Mouse (Mus musculus) spleen, adult 2 months (tissue): ENCODE data around the gene Ltbr.

Source experiments
- CTCF ChIP-seq: fragments of 200-500 bp; IDR thresholded peaks from 2 replicates; pipeline ENCODE4 v1.5.1; 2011; ENCODE audit warnings: mild to moderate bottlenecking, inconsistent platforms; ENCODE audit not compliant: insufficient read depth, insufficient read length, insufficient replicate concordance; ENCODE audit errors: extremely low read depth
- POLR2A ChIP-seq: fragments of 200-500 bp; IDR thresholded peaks from 2 replicates; pipeline ENCODE4 v1.6.1; 2011; ENCODE audit warnings: low read depth, low read length, inconsistent platforms

- TF ChIP-seq CTCF (no peak), POLR2A (no peak)
These were observed 41.4 kb downstream of the Ltbr start for GRCm38 (mm10) chr6:125272228-125272785.
